Mouse (Mus musculus): ENCODE measurements around the gene Tubb4b. TPM values are rescaled to one million over a fixed set of nuclear protein-coding genes. Genes with fewer than 3 reads are reported as not detected.

Gene Tubb4b
- polyA plus RNA-seq, 1 experiment from 2014 or later: 528 TPM

DNA sequence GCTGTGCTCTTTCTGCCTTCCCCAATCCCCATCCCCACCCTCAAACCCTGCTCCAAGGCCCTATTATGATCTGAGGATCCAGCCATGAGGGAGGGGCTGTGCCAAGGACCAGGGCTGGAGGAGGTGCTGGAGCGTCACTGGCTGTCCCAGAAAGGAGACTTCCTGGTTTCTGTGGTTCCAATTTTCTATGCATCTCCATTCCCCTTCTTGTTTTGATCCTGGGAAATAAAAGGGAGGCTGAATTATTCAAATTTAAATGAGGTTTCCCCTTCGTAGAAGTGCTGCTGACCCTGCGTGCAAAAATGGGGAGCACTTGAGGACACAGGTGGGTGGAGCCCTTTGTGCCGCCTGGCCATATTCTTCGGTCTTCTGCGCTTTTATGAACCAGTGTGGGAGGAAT lies 41.8 kb downstream of the Tubb4b start:
- no peak for ATAC-seq (ENCODE audit: insufficient read depth, low FRiP score, low TSS enrichment)
- Histone ChIP-seq H3K9me3 (ENCODE audit: control insufficient read depth, low read length) (no peaks in the 10 kb centered on the region), H3K4me3 (ENCODE audit: low read depth, low read length) (peak overlapping the region; percentile 80), H3K4me1 (ENCODE audit: control insufficient read depth, insufficient read depth, low read length) (peaks cover 42% of the 10 kb centered on the region), H3K27ac (ENCODE audit: low read depth, low read length) (no peak overlapping the region), H3K9ac (ENCODE audit: low read length) (peak overlapping the region; percentile 83), H3K36me3 (ENCODE audit: control insufficient read depth, insufficient read depth, low read length) (no peaks in the 10 kb centered on the region), H3K4me2 (ENCODE audit: low read depth) (peak overlapping the region; percentile 53), H3K27me3 (ENCODE audit: control insufficient read depth, insufficient read depth, low read length) (peaks cover 2% of the 10 kb centered on the region; the same call in 1 of the 2 replicates)
- peak; percentile 55 for DNase-seq (ENCODE audit: low spot score)
- 15% methylated on average over 6 of the region's 6 CpGs for WGBS

DNA sequence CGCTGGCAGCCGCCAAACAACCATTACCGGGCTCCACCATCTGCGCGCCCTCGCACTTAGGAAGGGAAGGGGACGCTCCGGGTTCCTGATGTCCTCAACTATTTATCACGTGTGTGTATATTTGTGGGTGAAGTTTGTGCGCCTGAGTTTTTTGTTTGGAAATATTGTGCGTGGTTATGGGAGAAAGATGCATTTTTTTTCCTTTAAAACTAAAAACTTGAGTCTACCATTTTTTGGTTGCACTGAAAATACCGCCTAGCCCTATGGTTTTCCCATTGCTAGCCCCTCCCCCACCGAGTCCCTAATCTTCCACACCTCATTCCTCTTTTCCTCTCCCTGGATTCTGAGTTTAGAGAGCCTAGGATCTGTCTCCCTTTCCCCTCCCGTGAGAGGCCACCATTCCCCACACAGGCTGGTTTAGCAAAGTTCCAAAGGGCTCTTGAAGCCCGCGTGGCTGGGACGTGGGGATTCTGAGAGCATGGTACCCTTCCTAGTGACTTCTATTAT lies 42.6 kb downstream of the Tubb4b start:
- Histone ChIP-seq H3K4me3 (ENCODE audit: low read depth, low read length) (peak overlapping the region; percentile 80), H3K4me1 (ENCODE audit: control insufficient read depth, insufficient read depth, low read length) (peaks cover 47% of the 10 kb centered on the region), H3K9me3 (ENCODE audit: control insufficient read depth, low read length) (no peaks in the 10 kb centered on the region), H3K9ac (ENCODE audit: low read length) (peak overlapping the region; percentile 83), H3K27ac (ENCODE audit: low read depth, low read length) (peak overlapping the region; percentile 94), H3K27me3 (ENCODE audit: control insufficient read depth, insufficient read depth, low read length) (peaks cover 2% of the 10 kb centered on the region; the same call in 1 of the 2 replicates), H3K36me3 (ENCODE audit: control insufficient read depth, insufficient read depth, low read length) (no peaks in the 10 kb centered on the region), H3K4me2 (ENCODE audit: low read depth) (peak overlapping the region; percentile 53)
- DNase-seq (ENCODE audit: low spot score) (no peak), ATAC-seq (ENCODE audit: insufficient read depth, low FRiP score, low TSS enrichment) (no peak)
- WGBS: under 1% methylated on average over 17 of the region's 17 CpGs

- Histone ChIP-seq H3K9me3 (ENCODE audit: control insufficient read depth, low read length) (no peaks in the 10 kb centered on the region), H3K27ac (ENCODE audit: low read depth, low read length) (peak overlapping the region; percentile 94), H3K27me3 (ENCODE audit: control insufficient read depth, insufficient read depth, low read length) (peaks cover 2% of the 10 kb centered on the region; the same call in 1 of the 2 replicates), H3K4me2 (ENCODE audit: low read depth) (peak overlapping the region; percentile 53), H3K9ac (ENCODE audit: low read length) (peak overlapping the region; percentile 83), H3K4me3 (ENCODE audit: low read depth, low read length) (peak overlapping the region; percentile 80), H3K36me3 (ENCODE audit: control insufficient read depth, insufficient read depth, low read length) (no peaks in the 10 kb centered on the region), H3K4me1 (ENCODE audit: control insufficient read depth, insufficient read depth, low read length) (peaks cover 48% of the 10 kb centered on the region)
- ATAC-seq (ENCODE audit: insufficient read depth, low FRiP score, low TSS enrichment) (peak; percentile 18), DNase-seq (ENCODE audit: low spot score) (peak; percentile 82)
- WGBS: under 1% methylated on average over 100 of the region's 100 CpGs
These were observed 43.3 kb downstream of the Tubb4b start for GRCm38 (mm10) chr2:25180973-25181890.

GRCm38 (mm10) chr2:25180478-25180903 lies 44.0 kb downstream of the Tubb4b start, which contains the start of gene Nrarp:
TSS of gene Nrarp (plus strand) at chr2:25180758.
- peak within 1 kb of the TSS; percentile 80 for H3K4me3 ChIP-seq (ENCODE audit: low read depth, low read length)
- under 1% methylated on average over 35 of the region's 35 CpGs for WGBS
- H3K27me3 ChIP-seq (ENCODE audit: control insufficient read depth, insufficient read depth, low read length): peaks cover 2% of the 10 kb centered on the region; the same call in 1 of the 2 replicates
- no peaks in the 10 kb centered on the region for H3K36me3 ChIP-seq (ENCODE audit: control insufficient read depth, insufficient read depth, low read length)
- ATAC-seq (ENCODE audit: insufficient read depth, low FRiP score, low TSS enrichment): peak; percentile 87
- H3K4me2 ChIP-seq (ENCODE audit: low read depth): peak within 1 kb of the TSS; percentile 53
- H3K27ac ChIP-seq (ENCODE audit: low read depth, low read length): peak within 1 kb of the TSS; percentile 94
- peak within 1 kb of the TSS; percentile 83 for H3K9ac ChIP-seq (ENCODE audit: low read length)
- H3K9me3 ChIP-seq (ENCODE audit: control insufficient read depth, low read length): no peaks in the 10 kb centered on the region
- peak; percentile 95 for DNase-seq (ENCODE audit: low spot score)
- H3K4me1 ChIP-seq (ENCODE audit: control insufficient read depth, insufficient read depth, low read length): peaks cover 51% of the 10 kb centered on the region

- peak overlapping the region; percentile 44 for H3K9ac ChIP-seq (ENCODE audit: low read length)
- DNase-seq (ENCODE audit: low spot score) (no peak), ATAC-seq (ENCODE audit: insufficient read depth, low FRiP score, low TSS enrichment) (no peak)
- H3K27ac ChIP-seq (ENCODE audit: low read depth, low read length): peak overlapping the region; percentile 34; the same call in 1 of the 2 replicates
- H3K4me1 ChIP-seq (ENCODE audit: control insufficient read depth, insufficient read depth, low read length): peaks cover 46% of the 10 kb centered on the region
- 20% methylated on average over 15 of the region's 15 CpGs for WGBS
- H3K27me3 ChIP-seq (ENCODE audit: control insufficient read depth, insufficient read depth, low read length): peaks cover 2% of the 10 kb centered on the region; the same call in 1 of the 2 replicates
- H3K4me2 ChIP-seq (ENCODE audit: low read depth): peak overlapping the region; percentile 53
- no peaks in the 10 kb centered on the region for H3K36me3 ChIP-seq (ENCODE audit: control insufficient read depth, insufficient read depth, low read length)
- H3K4me3 ChIP-seq (ENCODE audit: low read depth, low read length): peak overlapping the region; percentile 80
- H3K9me3 ChIP-seq (ENCODE audit: control insufficient read depth, low read length): no peaks in the 10 kb centered on the region
These were observed 44.8 kb downstream of the Tubb4b start for GRCm38 (mm10) chr2:25179566-25180217.

DNA sequence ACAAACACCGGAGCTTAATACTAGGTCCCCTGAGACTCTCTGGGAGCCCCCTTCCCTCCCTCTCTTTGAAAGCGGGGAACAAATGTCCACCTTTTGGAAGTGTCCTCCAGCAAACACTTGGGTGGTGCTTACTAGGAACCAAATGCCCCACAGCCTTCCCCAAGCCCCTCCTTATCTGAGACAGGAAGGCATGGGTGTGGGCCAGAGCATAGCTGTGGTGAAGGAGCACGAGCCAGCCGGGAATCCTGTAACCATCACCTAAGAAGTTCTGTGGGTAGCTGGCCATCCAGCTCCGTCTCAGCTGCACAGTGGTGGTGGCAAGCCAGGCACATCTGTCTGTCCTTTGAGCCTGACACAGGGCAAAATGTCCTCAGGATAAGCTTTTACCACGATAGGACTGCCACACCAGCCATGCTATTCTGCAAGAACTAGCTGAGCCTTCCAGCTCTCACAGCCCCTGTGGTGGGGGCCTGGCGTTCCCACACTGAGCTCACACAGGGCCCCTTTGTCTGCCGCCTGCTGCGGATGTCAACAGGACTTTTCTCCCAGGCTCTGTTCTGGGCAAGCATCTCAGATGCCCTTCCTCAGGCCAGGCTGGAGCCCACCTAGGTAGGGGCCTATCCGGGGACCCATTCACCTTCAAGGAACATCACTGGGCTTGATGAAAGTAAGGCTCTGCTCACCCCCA lies 46.1 kb downstream of the Tubb4b start:
- WGBS: 18% methylated on average over 10 of the region's 10 CpGs
- no peaks in the 10 kb centered on the region for H3K36me3 ChIP-seq (ENCODE audit: control insufficient read depth, insufficient read depth, low read length)
- peak overlapping the region; percentile 9 for H3K4me3 ChIP-seq (ENCODE audit: low read depth, low read length)
- peaks cover 2% of the 10 kb centered on the region; the same call in 1 of the 2 replicates for H3K27me3 ChIP-seq (ENCODE audit: control insufficient read depth, insufficient read depth, low read length)
- peak overlapping the region; percentile 50 for H3K9ac ChIP-seq (ENCODE audit: low read length)
- H3K4me1 ChIP-seq (ENCODE audit: control insufficient read depth, insufficient read depth, low read length): peaks cover 43% of the 10 kb centered on the region
- H3K9me3 ChIP-seq (ENCODE audit: control insufficient read depth, low read length): no peaks in the 10 kb centered on the region
- DNase-seq (ENCODE audit: low spot score): peak; percentile 62
- H3K27ac ChIP-seq (ENCODE audit: low read depth, low read length): peak overlapping the region; percentile 72
- H3K4me2 ChIP-seq (ENCODE audit: low read depth): peak overlapping the region; percentile 31
- no peak for ATAC-seq (ENCODE audit: insufficient read depth, low FRiP score, low TSS enrichment)

DNA sequence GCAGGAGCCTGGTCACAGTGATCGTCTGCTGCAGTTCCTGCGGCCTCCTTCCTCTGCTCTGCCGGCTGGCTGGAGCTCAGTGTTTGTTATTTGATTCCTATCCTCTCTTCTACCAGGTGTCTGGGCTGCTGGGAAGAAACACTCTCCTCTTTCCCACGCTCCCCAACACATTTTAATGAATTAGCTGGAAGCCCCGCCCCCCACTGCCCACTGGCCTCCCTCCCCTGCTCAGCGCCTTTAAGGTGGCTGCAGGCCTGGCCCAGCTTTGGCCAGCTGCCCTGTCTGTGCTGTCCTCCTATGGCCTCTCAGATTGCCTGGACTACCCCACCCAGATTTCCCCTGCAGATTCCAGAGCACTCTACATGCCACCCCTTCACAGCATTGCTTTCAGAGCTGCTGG lies 46.8 kb downstream of the Tubb4b start:
- DNase-seq (ENCODE audit: low spot score) (peak; percentile 71), ATAC-seq (ENCODE audit: insufficient read depth, low FRiP score, low TSS enrichment) (peak; percentile 11; the same call in 1 of the 2 replicates)
- Histone ChIP-seq H3K4me1 (ENCODE audit: control insufficient read depth, insufficient read depth, low read length) (peaks cover 40% of the 10 kb centered on the region), H3K36me3 (ENCODE audit: control insufficient read depth, insufficient read depth, low read length) (no peaks in the 10 kb centered on the region), H3K4me3 (ENCODE audit: low read depth, low read length) (peak overlapping the region; percentile 18; the same call in 1 of the 2 replicates), H3K27me3 (ENCODE audit: control insufficient read depth, insufficient read depth, low read length) (peaks cover 2% of the 10 kb centered on the region; the same call in 1 of the 2 replicates), H3K27ac (ENCODE audit: low read depth, low read length) (peak overlapping the region; percentile 72), H3K9me3 (ENCODE audit: control insufficient read depth, low read length) (no peaks in the 10 kb centered on the region), H3K9ac (ENCODE audit: low read length) (peak overlapping the region; percentile 50), H3K4me2 (ENCODE audit: low read depth) (peak overlapping the region; percentile 31)
- WGBS: 2% methylated on average over 6 of the region's 6 CpGs

DNA sequence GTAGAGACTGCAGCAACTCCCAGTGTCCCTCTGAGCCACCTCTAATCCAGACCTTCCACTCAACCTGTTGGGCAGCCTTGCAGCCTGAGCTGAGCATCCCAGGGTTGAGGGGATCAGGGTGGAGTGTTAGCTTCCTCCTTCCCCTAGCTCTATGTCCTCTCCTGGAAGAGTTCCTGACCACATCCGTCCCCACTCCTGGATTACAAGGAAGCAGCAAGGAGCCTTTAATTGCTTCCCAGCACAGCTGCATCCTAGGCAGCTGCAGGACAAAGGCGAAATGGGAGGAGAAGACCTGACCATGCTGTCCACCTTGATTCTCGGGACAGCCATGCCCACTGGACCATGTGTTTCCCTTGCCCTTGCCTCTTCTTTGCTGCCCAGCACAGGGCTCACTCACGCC lies 47.4 kb downstream of the Tubb4b start:
- H3K27ac ChIP-seq (ENCODE audit: low read depth, low read length): peak overlapping the region; percentile 72
- H3K27me3 ChIP-seq (ENCODE audit: control insufficient read depth, insufficient read depth, low read length): peaks cover 2% of the 10 kb centered on the region; the same call in 1 of the 2 replicates
- peak overlapping the region; percentile 18 for H3K4me3 ChIP-seq (ENCODE audit: low read depth, low read length)
- H3K4me1 ChIP-seq (ENCODE audit: control insufficient read depth, insufficient read depth, low read length): peaks cover 39% of the 10 kb centered on the region
- ATAC-seq (ENCODE audit: insufficient read depth, low FRiP score, low TSS enrichment): no peak
- H3K4me2 ChIP-seq (ENCODE audit: low read depth): peak overlapping the region; percentile 31
- no peak for DNase-seq (ENCODE audit: low spot score)
- no peaks in the 10 kb centered on the region for H3K36me3 ChIP-seq (ENCODE audit: control insufficient read depth, insufficient read depth, low read length)
- 19% methylated on average over 4 of the region's 4 CpGs for WGBS
- peak overlapping the region; percentile 50 for H3K9ac ChIP-seq (ENCODE audit: low read length)
- H3K9me3 ChIP-seq (ENCODE audit: control insufficient read depth, low read length): no peaks in the 10 kb centered on the region

All from neural tube, embryonic 11.5 days (tissue).